ENCODE assay signal across 28 mouse cellular contexts in genomic region chr2:35478812-35479122, GRCm38 (mm10). TPM values are rescaled to one million over a fixed set of nuclear protein-coding genes. Genes with fewer than 3 reads are reported as not detected.
DNase-seq lines count a peak whose midpoint lies in the region; ATAC-seq lines count a peak whose summit lies in the region.
"Had no signal": no experiment of that assay in that cellular context is flagged by ENCODE, and none has a peak within 500 bp of the region (broad histone marks: within the 10 kb centered on the region; RNA-seq: fewer than 3 reads in every experiment).

No protein-coding gene starts in this region.

- H3K9me3 ChIP-seq in heart, embryonic 10.5 days = no peaks in the 10 kb centered on the region
- no peaks in the 10 kb centered on the region for H3K9me3 ChIP-seq in midbrain, embryonic 16.5 days (replicated peaks; ENCODE audit: control insufficient read depth, low read length, poor library complexity, severe bottlenecking)
- H3K9me3 ChIP-seq: forebrain, embryonic 15.5 days; liver, embryonic 12.5 days; midbrain, embryonic 13.5 days; neural tube, embryonic 12.5 days had no signal

- H3K9ac ChIP-seq in midbrain, embryonic 16.5 days (ENCODE audit: low read depth, low read length) = no peak overlapping the region
- H3K9ac ChIP-seq: forebrain, embryonic 15.5 days; liver, embryonic 12.5 days; liver, postnatal 0 days; midbrain, embryonic 13.5 days; neural tube, embryonic 12.5 days had no signal

- H3K36me3 ChIP-seq in heart, embryonic 10.5 days = no peaks in the 10 kb centered on the region
- H3K36me3 ChIP-seq in macrophage (ENCODE audit: inconsistent target) = no peaks in the 10 kb centered on the region
- H3K36me3 ChIP-seq in midbrain, embryonic 16.5 days (ENCODE audit: control insufficient read depth, insufficient read depth, low read length) = no peaks in the 10 kb centered on the region
- H3K36me3 ChIP-seq: forebrain, embryonic 15.5 days; liver, embryonic 12.5 days; midbrain, embryonic 13.5 days; neural tube, embryonic 12.5 days had no signal

- peaks cover 35% of the 10 kb centered on the region for H3K4me1 ChIP-seq in heart, embryonic 10.5 days
- peaks cover 4% of the 10 kb centered on the region; the same call in 1 of the 2 replicates for H3K4me1 ChIP-seq in midbrain, embryonic 16.5 days (ENCODE audit: control insufficient read depth, insufficient read depth, low read length)
- H3K4me1 ChIP-seq: neural tube, embryonic 12.5 days had no signal

- DNase-seq in heart, embryonic 10.5 days (ENCODE audit: low spot score) = peak; percentile 74
- no peak for DNase-seq in heart, adult 9 months (ENCODE audit: low spot score in 2 of 2)
- DNase-seq in CD4-positive, CD25-positive, alpha-beta regulatory T cell, adult 2 months (ENCODE audit: low read depth, low spot score) = peak; percentile 36
- no peak for DNase-seq in retina, embryonic 14.5 days (ENCODE audit: low spot score)
- DNase-seq: adrenal gland, postnatal 14 days; cerebellum, adult 18-20 months; cerebellum, postnatal 10 days; heart, postnatal 14 days; kidney, adult 18-20 months; kidney, postnatal 4 days; left cerebral cortex, postnatal 4 days; liver, postnatal 0 days; lung, postnatal 36 days; right cerebral cortex, postnatal 4 days; thymus, adult 18-20 months; thymus, postnatal 36 days had no signal

- H3K27me3 ChIP-seq in heart, embryonic 10.5 days (ENCODE audit: insufficient read depth, poor library complexity, severe bottlenecking) = no peaks in the 10 kb centered on the region
- no peaks in the 10 kb centered on the region for H3K27me3 ChIP-seq in midbrain, embryonic 16.5 days (ENCODE audit: control insufficient read depth, insufficient read depth, low read depth, low read length)
- H3K27me3 ChIP-seq: forebrain, embryonic 15.5 days; liver, embryonic 12.5 days; midbrain, embryonic 13.5 days; neural tube, embryonic 12.5 days had no signal

- H3K27ac ChIP-seq in heart, embryonic 10.5 days = peak overlapping the region; percentile 72; the same call in 1 of the 2 replicates
- peak overlapping the region; percentile 74 for H3K27ac ChIP-seq in macrophage
- H3K27ac ChIP-seq in midbrain, embryonic 16.5 days (ENCODE audit: low read length) = no peak overlapping the region
- H3K27ac ChIP-seq: forebrain, embryonic 15.5 days; kidney, postnatal 0 days; liver, embryonic 12.5 days; midbrain, embryonic 13.5 days; neural tube, embryonic 12.5 days; stomach, postnatal 0 days had no signal

- peak; percentile 25 for ATAC-seq in activated CD4-positive, CD25-positive, alpha-beta regulatory T cell, adult 4 months
- no peak for ATAC-seq in midbrain, embryonic 16.5 days
- ATAC-seq: forebrain, embryonic 15.5 days; hindbrain, embryonic 16.5 days; liver, embryonic 12.5 days; liver, postnatal 0 days; midbrain, embryonic 13.5 days had no signal

- H3K79me2 ChIP-seq in macrophage (ENCODE audit: inconsistent target) = no peaks in the 10 kb centered on the region

- no peak overlapping the region for H3K4me2 ChIP-seq in midbrain, embryonic 16.5 days (ENCODE audit: low read length)
- H3K4me2 ChIP-seq: forebrain, embryonic 15.5 days; heart, embryonic 11.5 days; liver, embryonic 12.5 days; midbrain, embryonic 13.5 days; neural tube, embryonic 12.5 days had no signal

- WGBS in heart, embryonic 10.5 days = 37% methylated on average over 3 of the region's 3 CpGs
- 73% methylated on average over 3 of the region's 3 CpGs for WGBS in macrophage (ENCODE audit: missing documents)
- 57% methylated on average over 3 of the region's 3 CpGs for WGBS in midbrain, embryonic 16.5 days

- H3K4me3 ChIP-seq in heart, embryonic 10.5 days = no peak overlapping the region
- H3K4me3 ChIP-seq in macrophage (ENCODE audit: inconsistent target) = no peak overlapping the region
- no peak overlapping the region for H3K4me3 ChIP-seq in midbrain, embryonic 16.5 days (ENCODE audit: low read depth, low read length)
- H3K4me3 ChIP-seq: forebrain, embryonic 15.5 days; liver, embryonic 12.5 days; megakaryocyte, embryonic 14.5 days; midbrain, embryonic 13.5 days; neural tube, embryonic 12.5 days had no signal

RNA-seq across cellular contexts. Expression of gene Ggta1, which starts 15.7 kb away (rescaled TPM):
- polyA plus RNA-seq in heart, embryonic 10.5 days (2016; fragmentation: Nextera tagmentation; extraction: Ambion mirVana) = 30.4 and 51.3 TPM in 2 replicates
- polyA plus RNA-seq in activated CD4-positive, CD25-positive, alpha-beta regulatory T cell, adult 4 months (2017; shearing (Covaris generic)) = 10 to 100 TPM; 19.3 to 23.3 TPM
- 100 to 1,000 TPM in 6 of 26 experiments, 10 to 100 TPM in 19, 1 to 10 TPM in 1; 9.2 to 143 (median 58.4) TPM for total RNA-seq in macrophage (2018; cell fraction: chromatin; rRNA removed)
- 100 to 1,000 TPM in 11 of 26 experiments, 10 to 100 TPM in 15; 40.1 to 135 (median 81.6) TPM for total RNA-seq in macrophage (2018; cell fraction: cytosol; rRNA removed)
- total RNA-seq in macrophage (2018; cell fraction: nucleus; rRNA removed) = 100 to 1,000 TPM in 11 of 26 experiments, 10 to 100 TPM in 15; 38.3 to 241 (median 91.4) TPM
- 86.0 to 211 TPM (median 135 TPM) in 3 replicates for polyA plus RNA-seq in macrophage (2018)
- 6.1 and 6.4 TPM in 2 replicates for polyA plus RNA-seq in midbrain, embryonic 16.5 days (2015; fragmentation: Nextera tagmentation; extraction: Ambion mirVana)

Comparison
In these comparisons a context has a peak if more than half of its experiments do, and no peak if none do; other contexts are left out.
1. DNase-seq: peak in heart, embryonic 10.5 days (single experiment) and CD4-positive, CD25-positive, alpha-beta regulatory T cell, adult 2 months (single experiment); none in heart, adult 9 months (0 of 2) and retina, embryonic 14.5 days (single experiment).